Mouse (Mus musculus) cerebellum, adult 11-12 months (tissue): Measurements from ENCODE around the gene Phospho1.

Source experiments
- DNase-seq: peaks from one replicate; pipeline ENCODE4 v3.0.0; 2022

The Phospho1 gene

GRCm38 (mm10) chr11:95834742-95835710 is 10.7 kb downstream of the Phospho1 start:
- DNase-seq, result no peak

- no peak for DNase-seq
Observed at GRCm38 (mm10) chr11:95835832-95836231, 11.5 kb downstream of the Phospho1 start.

- no peak for DNase-seq
Observed at GRCm38 (mm10) chr11:95836433-95836832, 12.1 kb downstream of the Phospho1 start.

- DNase-seq, result peak; percentile 47
Observed at GRCm38 (mm10) chr11:95837059-95837458, 12.8 kb downstream of the Phospho1 start, which contains the start of gene Gngt2. Gngt2 (plus strand) TSS chr11:95837216.

- no peak for DNase-seq
Observed at GRCm38 (mm10) chr11:95838598-95838997, 14.3 kb downstream of the Phospho1 start.

GRCm38 (mm10) chr11:95838999-95839868 is 14.9 kb downstream of the Phospho1 start:
- no peak for DNase-seq

- DNase-seq, result no peak
Observed at GRCm38 (mm10) chr11:95840694-95841497, 16.6 kb downstream of the Phospho1 start.

GRCm38 (mm10) chr11:95841498-95841830 is 17.2 kb downstream of the Phospho1 start:
- no peak for DNase-seq

- no peak for DNase-seq
Observed at GRCm38 (mm10) chr11:95842074-95842681, 17.9 kb downstream of the Phospho1 start, which contains the start of gene Abi3. Abi3 (minus strand) TSS chr11:95842476.

- DNase-seq, result no peak
Observed at GRCm38 (mm10) chr11:95842953-95843352, 18.7 kb downstream of the Phospho1 start.

- no peak for DNase-seq
Observed at GRCm38 (mm10) chr11:95843421-95843950, 19.2 kb downstream of the Phospho1 start.

- no peak for DNase-seq
Observed at GRCm38 (mm10) chr11:95844935-95845334, 20.6 kb downstream of the Phospho1 start.

- DNase-seq, result no peak
Observed at GRCm38 (mm10) chr11:95850898-95851297, 26.6 kb downstream of the Phospho1 start.

- DNase-seq, result peak; percentile 48
Observed at GRCm38 (mm10) chr11:95853684-95854083, 29.4 kb downstream of the Phospho1 start.

GRCm38 (mm10) chr11:95857306-95857705 is 33.0 kb downstream of the Phospho1 start:
- DNase-seq, result peak; percentile 52

GRCm38 (mm10) chr11:95857716-95858527 is 33.6 kb downstream of the Phospho1 start:
- DNase-seq, result no peak

- DNase-seq, result peak; percentile 98
Observed at GRCm38 (mm10) chr11:95858528-95859467, 34.5 kb downstream of the Phospho1 start.

GRCm38 (mm10) chr11:95859468-95859855 is 35.2 kb downstream of the Phospho1 start:
- DNase-seq, result no peak

- DNase-seq, result no peak
Observed at GRCm38 (mm10) chr11:95860071-95860490, 35.8 kb downstream of the Phospho1 start.

GRCm38 (mm10) chr11:95861397-95861796 is 37.1 kb downstream of the Phospho1 start:
- peak; percentile 29 for DNase-seq
